Mouse (Mus musculus) intestine, postnatal 0 days (tissue): ENCODE data around the gene Neu3. TPM values are rescaled to one million over a fixed set of nuclear protein-coding genes. Genes with fewer than 3 reads are reported as not detected.

Experiments used
- ATAC-seq: fragments of 200-750 bp; cut with Nextera tagmentation; 2 replicates; pipeline ENCODE4 v1.8.0; 2017; ENCODE audit warnings: mild to moderate bottlenecking, moderate TSS enrichment, moderate library complexity
- H3K27ac ChIP-seq: fragments of 300-500 bp; sonication (generic); 2 replicates; pipeline ENCODE4 v1.5.1; 2014; ENCODE audit warnings: mild to moderate bottlenecking, low read depth, low read length, moderate library complexity
- H3K27me3 ChIP-seq: fragments of 300-500 bp; sonication (generic); replicated peaks from 2 replicates; pipeline ENCODE4 v1.6.1; 2014; ENCODE audit warnings: low read length, mixed read lengths; ENCODE audit not compliant: control insufficient read depth, insufficient read depth
- H3K36me3 ChIP-seq: fragments of 300-500 bp; sonication (generic); 2 replicates; pipeline ENCODE4 v1.6.1; 2014; ENCODE audit warnings: mild to moderate bottlenecking, moderate library complexity; ENCODE audit not compliant: control insufficient read depth, insufficient read depth
- H3K4me1 ChIP-seq: fragments of 300-500 bp; sonication (generic); replicated peaks from 2 replicates; pipeline ENCODE4 v1.6.1; 2014; ENCODE audit warnings: antibody characterized with exemption, low read length, mixed read lengths; ENCODE audit not compliant: control insufficient read depth, insufficient read depth
- H3K4me2 ChIP-seq: fragments of 300-500 bp; sonication (generic); replicated peaks from 2 replicates; pipeline ENCODE4 v1.6.1; 2014; ENCODE audit warnings: low read depth, mild to moderate bottlenecking, moderate library complexity
- H3K4me3 ChIP-seq: fragments of 300-500 bp; sonication (generic); 2 replicates; pipeline ENCODE4 v1.5.1; 2014; ENCODE audit warnings: low read depth, low read length
- H3K9ac ChIP-seq: fragments of 300-500 bp; sonication (generic); 2 replicates; pipeline ENCODE4 v1.6.1; 2014; ENCODE audit warnings: mild to moderate bottlenecking, low read depth, low read length
- H3K9me3 ChIP-seq: fragments of 300-500 bp; sonication (generic); 2 replicates; pipeline ENCODE4 v1.6.1; 2016; ENCODE audit warnings: mixed run types; ENCODE audit not compliant: control insufficient read depth
- CTCF ChIP-seq: sonication (generic); IDR thresholded peaks from 2 replicates; pipeline ENCODE4 v1.5.1; 2016; ENCODE audit warnings: low read depth, mild to moderate bottlenecking, control low read depth, antibody characterized with exemption, moderate library complexity
- WGBS: fragments of 180-500 bp; shearing (Covaris S2); extraction: QIAGEN DNeasy Blood & Tissue Kit; methylation state at CpG from one replicate; pipeline ENCODE4 v1.1.7; 2014; 5-methylcytosine and 5-hydroxymethylcytosine counted together
- polyA plus RNA-seq: library from polyadenylated mRNA; unstranded; fragments of >200 nt; fragmentation: Nextera tagmentation; extraction: Ambion mirVana; gene quantifications from 2 replicates; pipeline ENCODE4 v1.2.1, GENCODE M21; 2015

Gene Neu3
- polyA plus RNA-seq, 1 experiment from 2014 or later, result 2.5 TPM

GRCm38 (mm10) chr7:99781385-99781784, 46.8 kb downstream of the Neu3 start:
- no peak overlapping the region for H3K4me2 ChIP-seq
- H3K4me3 ChIP-seq, result no peak overlapping the region
- H3K9ac ChIP-seq, result no peak overlapping the region
- no peak overlapping the region for H3K27ac ChIP-seq
- 70% methylated on average over 5 of the region's 5 CpGs for WGBS
- ATAC-seq, result no peak
- TF ChIP-seq CTCF, result no peak
- H3K4me1 ChIP-seq, result no peaks in the 10 kb centered on the region
- no peaks in the 10 kb centered on the region for H3K36me3 ChIP-seq
- H3K9me3 ChIP-seq, result no peaks in the 10 kb centered on the region
- no peaks in the 10 kb centered on the region for H3K27me3 ChIP-seq

GRCm38 (mm10) chr7:99763207-99763606, 65.0 kb downstream of the Neu3 start, which contains the start of gene Olfr521:
Olfr521 (plus strand) TSS chr7:99763507.
- Histone ChIP-seq H3K36me3 (no peaks in the 10 kb centered on the region), H3K27ac (no peak within 1 kb of the TSS), H3K9ac (no peak within 1 kb of the TSS), H3K4me1 (no peaks in the 10 kb centered on the region), H3K27me3 (no peaks in the 10 kb centered on the region), H3K4me3 (no peak within 1 kb of the TSS), H3K4me2 (no peak within 1 kb of the TSS), H3K9me3 (peaks cover 8% of the 10 kb centered on the region)
- no peak for TF ChIP-seq CTCF
- WGBS, result 97% methylated on average over 2 of the region's 2 CpGs
- ATAC-seq, result no peak

Other genes with a start within 250 kb of the Neu3 start
- 1.4 and 1.9 TPM in 2 replicates for gene Tpbgl, start 201.3 kb downstream of the Neu3 start, polyA plus RNA-seq
- gene Slco2b1, start 117.1 kb downstream of the Neu3 start, polyA plus RNA-seq, result 2.2 and 3.2 TPM in 2 replicates
- not detected in 2 replicates for gene Olfr520, start 98.1 kb downstream of the Neu3 start, polyA plus RNA-seq
- gene Olfr521, start 64.9 kb downstream of the Neu3 start, polyA plus RNA-seq, result not detected in 2 replicates
- 0.17 TPM in 1 of 2 replicates, not detected in the other for gene Xrra1, start 30.7 kb upstream of the Neu3 start, polyA plus RNA-seq
- 237 and 238 TPM in 2 replicates for gene Spcs2, start 35.0 kb upstream of the Neu3 start, polyA plus RNA-seq
- 1.9 and 2.1 TPM in 2 replicates for gene Rnf169, start 152.0 kb upstream of the Neu3 start, polyA plus RNA-seq
- 1.0 and 1.2 TPM in 2 replicates for gene Chrdl2, start 177.8 kb upstream of the Neu3 start, polyA plus RNA-seq